Mouse (Mus musculus): ENCODE measurements around the gene Spata3. TPM values are rescaled to one million over a fixed set of nuclear protein-coding genes. Genes with fewer than 3 reads are reported as not detected.

The Spata3 gene
- polyA plus RNA-seq, 1 experiment from 2014 or later: not detected

GRCm38 (mm10) chr1:86064271-86064991 lies 47.8 kb downstream of the Spata3 start, which contains the start of gene Psmd1:
Gene Psmd1 (plus strand): TSS chr1:86064387.
- Histone ChIP-seq H3K27me3 (ENCODE audit: insufficient read depth, poor library complexity, severe bottlenecking) (no peaks in the 10 kb centered on the region), H3K4me3 (peak within 1 kb of the TSS; percentile 97), H3K27ac (peak within 1 kb of the TSS; percentile 98), H3K36me3 (peaks cover 23% of the 10 kb centered on the region), H3K9me3 (peaks cover 5% of the 10 kb centered on the region; the same call in 1 of the 2 replicates), H3K4me1 (replicated peaks) (peaks cover 13% of the 10 kb centered on the region)
- under 1% methylated on average over 47 of the region's 47 CpGs for WGBS
- peak; percentile 92 for DNase-seq (ENCODE audit: low spot score)

GRCm38 (mm10) chr1:86076565-86076964 lies 59.9 kb downstream of the Spata3 start:
- 100% methylated on average over 2 of the region's 2 CpGs for WGBS
- no peak overlapping the region for H3K27ac ChIP-seq
- DNase-seq (ENCODE audit: low spot score): no peak
- H3K36me3 ChIP-seq: peaks cover 94% of the 10 kb centered on the region
- H3K4me1 ChIP-seq (replicated peaks): no peaks in the 10 kb centered on the region
- H3K27me3 ChIP-seq (ENCODE audit: insufficient read depth, poor library complexity, severe bottlenecking): no peaks in the 10 kb centered on the region
- no peak overlapping the region for H3K4me3 ChIP-seq
- H3K9me3 ChIP-seq: 0 out of 2 replicates have a peak, but pooled peaks cover 5% of the 10 kb centered on the region

Other genes starting within 250 kb of the Spata3 start
- 1.3 and 1.4 TPM in 2 replicates for gene A630001G21Rik, start 238.2 kb upstream of the Spata3 start, polyA plus RNA-seq (2016; fragmentation: Nextera tagmentation; extraction: Ambion mirVana)
- 41.7 and 43.1 TPM in 2 replicates for gene Cab39, start 223.4 kb upstream of the Spata3 start, polyA plus RNA-seq (2016; fragmentation: Nextera tagmentation; extraction: Ambion mirVana)
- 146 and 151 TPM in 2 replicates for gene Itm2c, start 122.5 kb upstream of the Spata3 start, polyA plus RNA-seq (2016; fragmentation: Nextera tagmentation; extraction: Ambion mirVana)
- 0.43 and 0.51 TPM in 2 replicates for gene 4933407L21Rik, start 88.3 kb upstream of the Spata3 start, polyA plus RNA-seq (2016; fragmentation: Nextera tagmentation; extraction: Ambion mirVana)
- gene Gpr55, start 55.8 kb upstream of the Spata3 start, polyA plus RNA-seq (2016; fragmentation: Nextera tagmentation; extraction: Ambion mirVana): not detected in 2 replicates
- gene 2810459M11Rik, start 29.0 kb downstream of the Spata3 start, polyA plus RNA-seq (2016; fragmentation: Nextera tagmentation; extraction: Ambion mirVana): 0.19 and 0.25 TPM in 2 replicates
- 184 and 222 TPM in 2 replicates for gene Psmd1, start 47.6 kb downstream of the Spata3 start, polyA plus RNA-seq (2016; fragmentation: Nextera tagmentation; extraction: Ambion mirVana)
- 0.10 and 0.35 TPM in 2 replicates for gene Htr2b, start 95.2 kb downstream of the Spata3 start, polyA plus RNA-seq (2016; fragmentation: Nextera tagmentation; extraction: Ambion mirVana)
- not detected in 2 replicates for gene Gm21972, start 116.8 kb downstream of the Spata3 start, polyA plus RNA-seq (2016; fragmentation: Nextera tagmentation; extraction: Ambion mirVana)
- 38.7 and 39.3 TPM in 2 replicates for gene Armc9, start 138.0 kb downstream of the Spata3 start, polyA plus RNA-seq (2016; fragmentation: Nextera tagmentation; extraction: Ambion mirVana)